Mouse (Mus musculus) forelimb bud, embryonic 11.5 days (tissue): Measurements from ENCODE around the gene Mrps17.
"Not testable (repeated sequence)": the region's sequence is repeated elsewhere in the genome, so short reads cannot be mapped to it uniquely, and the experiment has no call there.

Experiments used
- DNase-seq: peaks from one replicate; pipeline ENCODE4 v3.0.0-alpha.2; 2012; ENCODE audit warnings: low read depth, low spot score

The Mrps17 gene

DNA sequence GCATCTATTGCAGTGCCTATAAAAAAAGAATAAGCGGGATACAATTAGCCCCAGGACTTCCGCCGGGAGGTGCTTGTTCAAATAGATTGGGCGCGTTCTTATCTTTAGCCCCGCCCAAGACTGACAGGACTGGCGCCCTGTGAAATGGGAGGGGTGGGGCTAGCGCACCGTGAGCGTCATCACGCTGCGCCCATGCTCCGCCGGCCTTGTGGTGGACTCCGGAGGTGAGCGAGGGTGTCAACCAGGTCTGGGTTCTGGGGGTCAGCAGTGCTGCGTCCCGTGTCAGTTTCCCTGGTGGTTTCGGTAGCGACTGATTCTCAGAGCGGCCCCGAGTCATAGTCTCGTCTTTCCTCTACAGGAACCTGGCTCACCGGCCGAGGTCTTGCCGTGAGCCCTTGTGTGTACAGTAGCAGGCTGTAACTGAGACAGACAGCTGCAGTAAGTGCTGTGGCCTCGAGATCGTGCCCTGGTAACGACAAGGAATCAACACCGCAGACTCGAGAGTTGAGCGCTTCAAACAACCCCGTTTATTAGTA, at the start of gene Mrps17:
TSS of gene Mrps17 (plus strand) at position 172 of the 536 bp plus-strand sequence.
- DNase-seq: peak; percentile 92

DNA sequence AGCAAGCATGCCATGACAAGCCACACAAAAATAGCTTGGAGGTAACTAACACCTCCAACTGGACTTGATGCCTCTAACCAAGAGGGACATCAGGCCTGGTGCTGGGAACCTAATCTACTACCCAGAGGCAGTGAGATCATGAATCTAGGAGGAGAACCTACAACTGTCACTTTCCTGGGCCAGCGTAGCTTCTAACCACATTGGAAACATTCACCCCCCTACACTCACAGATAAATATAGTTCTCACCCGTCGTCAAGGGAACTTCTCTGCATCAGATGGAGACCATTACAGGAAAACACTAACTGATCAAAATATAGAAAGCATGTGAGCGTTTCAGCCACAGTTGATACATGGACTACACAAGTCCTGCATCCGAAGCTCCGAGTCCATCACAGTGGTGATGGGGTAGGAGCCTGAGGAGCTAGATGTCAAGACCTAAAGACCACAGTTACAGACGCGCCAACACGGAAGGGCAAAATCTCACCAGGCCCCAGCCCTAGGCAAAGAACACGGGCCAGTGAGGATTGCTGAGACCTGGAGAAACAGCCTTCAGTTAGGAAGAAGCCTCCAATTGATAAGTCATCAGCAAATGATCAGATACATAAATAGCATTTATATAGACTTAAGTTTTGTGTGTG, 48.9 kb upstream of the Mrps17 start:
- no peak for DNase-seq

DNA sequence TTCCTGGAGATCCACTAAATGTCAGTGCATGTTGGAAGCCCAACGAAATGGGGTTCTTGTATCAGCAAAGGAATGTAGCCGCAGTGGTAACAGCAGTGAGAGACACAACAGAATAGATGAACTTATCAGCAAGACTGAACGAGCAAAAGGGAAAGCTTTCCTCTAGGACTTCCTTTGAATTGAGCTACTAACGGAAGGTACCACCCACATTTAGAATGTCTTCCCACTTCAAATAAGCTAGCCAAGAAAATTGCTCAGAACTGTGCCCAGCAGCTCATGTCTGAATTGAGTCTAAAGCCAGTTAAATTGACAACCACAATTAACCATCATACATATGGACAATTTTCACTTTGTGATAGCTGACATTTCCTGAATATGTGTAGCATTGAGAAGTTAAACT, 47.4 kb upstream of the Mrps17 start:
- no peak for DNase-seq

DNA sequence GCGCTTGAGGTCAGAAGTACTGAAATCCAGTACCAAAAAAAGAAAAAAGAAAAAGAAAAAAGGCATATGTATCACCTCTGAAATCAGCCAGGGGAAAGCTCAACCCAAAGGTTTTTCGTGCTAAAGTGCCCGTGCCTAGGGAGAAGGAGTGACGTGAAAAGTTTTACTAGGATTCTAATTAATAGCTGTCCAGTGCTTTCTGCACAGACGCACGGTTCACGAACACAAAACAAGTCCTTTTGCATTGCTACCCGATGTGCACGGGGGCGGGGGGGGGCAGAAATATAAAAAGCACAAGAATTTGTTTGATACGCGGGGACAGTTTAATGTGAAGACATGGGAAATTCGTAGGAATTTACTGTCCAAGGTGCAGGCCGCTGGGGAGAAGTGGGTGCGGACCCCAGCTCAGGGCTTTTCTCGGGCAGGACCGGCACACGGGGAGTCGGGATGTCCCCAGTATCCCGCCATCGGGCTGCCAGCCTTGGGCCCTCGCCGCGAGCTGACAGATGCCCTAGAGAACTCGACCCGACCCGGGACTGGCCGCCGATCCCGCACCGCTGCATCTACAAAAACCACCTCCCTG, 45.8 kb upstream of the Mrps17 start:
- no peak for DNase-seq

DNA sequence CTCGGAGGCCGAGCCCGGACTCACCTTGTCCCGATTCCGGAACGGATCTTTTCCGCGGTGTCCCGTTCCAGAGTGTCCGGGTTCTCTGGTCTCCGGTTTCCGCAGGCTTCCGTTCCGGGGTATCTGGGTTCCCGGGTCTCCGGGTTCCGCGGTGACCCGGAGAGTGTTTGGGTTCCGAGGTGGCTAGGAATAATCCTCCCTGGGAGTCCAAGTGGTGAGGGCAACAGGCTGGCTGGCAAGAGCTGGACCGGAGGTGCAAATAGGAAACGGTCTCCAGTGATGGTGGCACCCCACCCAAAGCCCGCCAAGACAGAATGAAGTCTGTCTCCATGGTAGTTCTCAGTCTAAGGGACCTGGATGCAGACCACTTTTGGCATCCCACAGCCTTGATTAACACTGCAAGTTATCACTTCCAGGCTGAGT, 45.2 kb upstream of the Mrps17 start, which contains the start of gene Zfp11:
TSS of gene Zfp11 (minus strand) at position 64 of the 423 bp plus-strand sequence.
- DNase-seq: peak; percentile 84

DNA sequence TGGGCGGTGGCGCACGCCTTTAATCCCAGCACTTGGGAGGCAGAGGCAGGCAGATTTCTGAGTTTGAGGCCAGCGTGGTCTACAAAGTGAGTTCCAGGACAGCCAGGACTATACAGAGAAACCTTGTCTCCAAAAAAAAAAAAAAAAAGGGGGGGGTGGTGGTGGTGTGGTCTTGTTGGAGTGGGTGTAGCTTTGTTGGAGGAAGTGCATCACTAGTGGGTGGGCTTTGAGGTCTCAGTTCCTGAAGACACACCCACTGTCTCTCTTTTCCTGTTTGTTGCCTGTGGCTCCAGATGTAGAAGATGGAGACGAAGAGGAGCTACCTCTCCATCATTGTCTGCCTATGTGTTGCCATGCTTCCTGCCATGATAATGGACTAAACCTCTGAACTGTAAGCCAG, 30.2 kb upstream of the Mrps17 start:
- not testable (repeated sequence) for DNase-seq

DNA sequence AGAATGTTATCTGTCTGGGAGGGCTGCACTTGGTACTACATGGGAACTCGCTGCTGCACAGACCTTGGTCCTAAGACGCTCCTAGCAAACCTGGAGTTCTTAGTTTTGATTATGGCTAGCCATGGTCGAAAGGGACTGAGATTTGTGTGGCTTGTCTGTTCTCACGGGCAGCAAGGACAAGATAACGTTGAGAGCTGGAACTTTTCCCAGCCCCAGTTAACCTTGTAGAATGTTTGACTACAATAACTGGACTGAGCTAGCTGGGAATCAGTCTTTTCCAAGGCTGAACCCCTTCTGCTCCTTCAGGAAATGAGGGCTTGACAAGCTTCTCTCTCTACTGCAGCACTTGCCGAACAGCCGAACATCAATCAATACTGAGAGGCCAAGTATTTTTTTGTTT, 27.7 kb upstream of the Mrps17 start:
- no peak for DNase-seq

DNA sequence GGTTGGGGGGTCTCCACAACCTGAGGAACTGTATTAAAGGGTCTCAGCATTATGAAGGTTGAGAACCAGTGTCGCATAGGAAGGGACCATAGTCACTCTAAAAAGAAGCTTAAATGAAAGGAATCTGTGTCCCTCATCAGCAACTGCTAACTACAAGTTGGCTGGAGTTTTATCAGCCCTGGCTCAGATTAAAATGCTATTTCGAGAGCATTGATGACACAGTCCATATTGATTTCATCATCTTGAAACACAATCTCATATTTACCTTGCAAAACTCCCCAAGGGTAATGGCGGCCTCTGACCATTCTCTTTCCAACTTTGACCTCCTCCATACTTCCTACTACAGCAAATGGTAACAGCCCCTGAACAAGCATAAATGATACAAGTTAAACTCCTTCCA, 24.8 kb upstream of the Mrps17 start:
- no peak for DNase-seq

DNA sequence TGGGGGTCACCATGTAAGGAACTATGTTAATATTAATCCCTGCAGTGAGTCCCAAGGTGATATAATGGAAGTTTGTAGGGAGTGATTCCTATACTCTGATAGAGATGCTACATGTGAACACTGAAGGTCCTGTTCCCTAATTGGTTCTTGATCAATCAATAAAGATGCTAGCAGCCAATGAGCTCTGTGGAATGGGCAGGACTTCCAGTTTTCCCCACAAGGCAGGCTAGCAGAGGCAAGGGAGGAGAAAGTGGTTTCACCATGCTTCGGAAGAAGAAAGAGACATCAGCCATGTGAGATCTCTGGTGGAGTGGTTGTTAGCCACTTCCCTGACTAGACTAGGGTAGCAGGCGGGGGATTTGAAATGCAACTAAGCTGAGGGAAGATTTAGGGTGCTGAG, 14.8 kb upstream of the Mrps17 start:
- DNase-seq: no peak

DNA sequence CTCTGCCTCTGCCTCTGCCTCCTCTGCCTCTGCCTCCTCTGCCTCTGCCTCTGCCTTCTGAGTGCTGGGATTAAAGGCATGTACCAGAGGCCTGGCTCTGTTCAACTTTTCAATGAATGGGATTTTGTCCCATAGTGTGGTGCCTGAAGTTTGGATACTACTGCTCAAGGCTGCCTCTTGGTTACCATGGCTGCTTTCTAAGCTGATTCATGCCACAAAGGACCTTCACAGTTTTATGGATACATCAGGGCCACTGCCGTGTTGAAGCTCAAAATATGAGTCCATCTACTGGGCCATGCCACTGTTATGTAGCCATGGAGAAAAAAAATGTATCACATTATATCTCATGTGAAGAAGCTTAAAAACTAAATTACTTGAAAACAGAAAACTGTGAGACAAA, 13.6 kb upstream of the Mrps17 start:
- DNase-seq: no peak

DNA sequence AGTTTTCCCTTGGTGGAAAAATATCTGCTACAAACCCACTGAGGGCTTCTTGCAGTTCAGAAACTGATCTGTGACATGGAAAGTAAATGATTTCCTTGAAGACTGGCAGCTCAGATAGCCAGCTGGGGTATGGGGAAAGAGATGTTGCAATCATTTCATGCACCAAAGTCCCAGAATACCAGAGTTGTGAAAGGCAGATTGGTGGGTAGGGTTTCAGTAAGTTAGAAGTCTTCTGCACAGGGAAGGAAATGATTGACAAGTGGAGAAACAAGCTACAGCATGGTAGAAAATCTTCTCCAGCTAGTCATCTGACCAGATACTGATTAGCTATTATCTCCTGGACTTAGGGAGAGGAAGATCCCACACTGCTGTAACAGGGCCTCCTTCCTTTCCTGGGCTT, 11.9 kb upstream of the Mrps17 start:
- DNase-seq: no peak

DNA sequence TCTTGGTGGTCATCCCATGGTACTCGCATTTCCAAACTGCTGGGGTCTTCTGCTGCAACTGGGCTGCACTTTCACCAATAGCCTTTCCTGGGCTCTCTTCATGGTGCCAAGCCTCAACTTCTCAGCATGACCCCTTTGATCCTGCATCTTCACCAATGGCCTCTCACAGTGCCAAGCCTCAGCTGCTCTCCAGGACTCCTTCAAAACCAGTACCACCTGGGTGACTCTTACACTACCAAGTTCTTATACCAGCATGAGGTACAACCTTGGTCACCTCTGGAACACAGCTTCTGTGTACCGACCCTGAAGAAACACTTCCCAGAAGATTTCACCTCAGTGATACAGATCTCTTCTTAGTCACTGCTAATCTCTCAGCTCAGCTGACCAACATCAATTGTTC, 6.9 kb upstream of the Mrps17 start, which contains the start of gene Sept14:
TSS of gene Sept14 (minus strand) at position 101 of the 400 bp plus-strand sequence.
- DNase-seq: no peak

DNA sequence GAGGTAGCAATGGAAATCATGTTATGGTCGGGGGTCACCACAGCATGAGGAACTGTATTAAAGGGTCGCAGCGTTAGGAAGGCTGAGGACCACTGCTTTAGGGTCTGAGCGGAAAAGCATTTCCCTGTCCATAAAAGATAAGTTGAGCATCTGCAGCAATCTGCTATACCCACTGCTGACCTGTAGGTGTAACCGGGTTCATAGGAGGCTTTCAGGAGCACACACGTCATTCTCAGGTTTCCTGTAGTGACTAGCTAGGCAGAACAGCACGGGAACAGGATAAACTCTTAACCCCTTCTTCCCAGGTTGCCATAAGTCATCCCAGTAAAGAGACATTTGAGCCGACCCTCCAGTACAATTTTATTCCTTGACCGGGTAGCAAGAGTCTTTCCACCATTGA, 1.7 kb downstream of the Mrps17 start:
- DNase-seq: no peak

DNA sequence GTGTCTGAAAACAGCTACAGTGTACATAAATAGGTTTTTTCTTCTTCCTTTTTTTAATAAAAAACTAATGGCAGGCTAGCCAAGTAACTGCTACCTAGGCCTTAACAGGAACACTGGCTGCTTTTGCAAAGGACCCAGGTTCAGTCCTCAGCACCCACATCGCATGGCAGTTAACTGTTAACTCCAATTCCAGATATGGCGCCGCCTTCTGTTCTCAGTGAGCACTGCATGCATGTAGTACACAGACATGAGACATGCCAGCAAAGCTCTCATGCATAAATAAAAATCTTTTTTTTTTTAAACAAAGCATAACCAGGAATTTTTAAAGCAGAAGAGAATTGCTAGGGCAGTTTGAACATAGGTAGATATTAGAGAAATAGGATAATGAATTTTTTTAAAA, 4.9 kb downstream of the Mrps17 start:
- no peak for DNase-seq

DNA sequence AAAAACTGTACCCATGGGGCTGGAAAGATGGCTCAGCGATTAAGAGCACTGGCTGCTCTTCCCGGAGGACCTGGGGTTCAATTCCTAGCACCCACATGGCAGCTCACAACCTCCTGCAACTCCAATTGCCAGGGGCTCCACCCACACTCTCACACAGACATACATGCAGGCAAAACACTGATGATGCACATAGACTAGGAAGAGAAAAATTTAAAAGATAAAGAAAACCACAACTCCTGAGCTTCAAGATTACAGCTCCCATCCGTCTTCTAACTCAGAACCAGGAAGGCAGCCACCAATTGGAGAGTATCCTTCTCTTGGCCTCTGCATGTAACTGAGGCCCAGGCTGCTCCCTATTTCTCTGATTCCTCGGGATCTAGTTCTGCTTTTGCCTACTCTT, 9.0 kb downstream of the Mrps17 start:
- DNase-seq: no peak

DNA sequence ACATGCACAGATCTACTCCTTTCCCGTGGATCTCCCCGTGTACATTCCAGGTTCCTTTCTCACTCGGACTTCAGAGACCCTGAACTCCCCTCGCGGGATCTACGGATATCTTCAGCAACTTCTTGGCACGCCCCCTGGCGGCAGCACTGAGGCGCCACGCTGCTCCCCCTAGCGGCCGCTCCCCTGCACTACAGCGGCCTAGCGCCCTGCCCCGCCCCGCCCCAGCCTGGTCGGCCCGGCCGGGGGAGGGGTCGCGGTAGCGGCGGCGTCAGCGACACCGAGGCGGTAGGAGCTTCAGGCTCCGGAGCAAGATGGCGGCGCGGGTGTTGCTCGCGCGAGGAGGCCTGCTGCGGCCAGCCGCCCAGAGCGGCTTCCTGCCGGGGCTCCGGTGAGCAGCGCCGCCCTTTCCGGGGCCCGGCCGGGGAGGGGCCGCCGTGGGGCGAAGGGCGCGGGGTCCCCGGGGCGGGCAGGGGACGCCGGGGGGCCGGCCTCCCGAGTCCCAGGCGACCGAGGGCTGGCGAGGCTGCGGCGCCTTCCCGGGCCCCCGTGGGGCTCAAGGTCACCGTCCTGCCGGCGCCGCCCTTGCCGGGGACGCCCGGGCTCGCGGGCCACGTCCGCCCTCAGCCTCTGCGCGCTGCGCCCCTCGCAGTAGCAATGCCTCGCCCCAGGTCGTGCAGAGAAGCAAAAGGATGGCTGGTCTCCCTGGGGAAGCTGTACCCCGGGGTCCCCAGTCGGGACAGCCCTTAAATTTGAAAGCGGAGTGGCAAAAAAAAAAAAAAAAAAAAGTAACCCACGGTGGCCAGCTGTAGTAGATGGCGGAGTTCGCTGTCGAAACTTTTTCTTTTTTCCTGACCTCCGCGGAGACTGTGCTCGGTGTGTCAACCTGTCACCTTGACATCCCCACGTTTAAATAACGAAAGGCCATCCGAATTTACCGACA, 9.8 kb downstream of the Mrps17 start, which contains the start of gene Nipsnap2:
TSS of gene Nipsnap2 (plus strand) at position 230 of the 940 bp plus-strand sequence.
- peak; percentile 90 for DNase-seq

DNA sequence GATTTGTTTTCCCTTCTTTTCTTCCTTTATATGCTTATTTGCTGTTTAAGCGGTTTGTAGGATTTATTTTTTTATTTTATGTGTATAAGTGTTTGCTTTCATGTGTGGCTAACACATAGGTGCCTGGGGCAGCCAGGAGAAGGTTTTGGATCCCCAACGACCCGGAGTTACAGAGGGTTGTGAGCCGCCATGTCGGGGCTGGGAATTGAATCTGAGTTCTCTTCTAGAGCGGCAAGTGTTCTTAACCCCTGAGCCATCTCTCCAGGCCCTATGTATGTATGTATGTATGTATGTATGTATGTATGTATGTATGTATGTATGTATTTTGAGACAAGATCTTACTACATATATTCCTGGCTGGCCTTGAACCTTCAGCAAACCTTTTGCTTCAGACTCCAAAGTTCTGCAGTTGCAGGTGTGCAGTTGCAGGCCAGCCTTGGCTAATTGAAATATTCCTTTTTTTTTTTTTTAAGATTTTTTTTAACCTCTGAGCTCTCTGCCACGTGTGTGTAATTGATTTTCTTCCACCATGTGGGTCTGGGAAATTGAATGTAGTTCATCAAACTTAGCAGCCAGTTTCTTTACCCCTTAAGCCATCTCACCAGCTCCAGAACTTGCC, 10.6 kb downstream of the Mrps17 start:
- DNase-seq: peak; percentile 16

DNA sequence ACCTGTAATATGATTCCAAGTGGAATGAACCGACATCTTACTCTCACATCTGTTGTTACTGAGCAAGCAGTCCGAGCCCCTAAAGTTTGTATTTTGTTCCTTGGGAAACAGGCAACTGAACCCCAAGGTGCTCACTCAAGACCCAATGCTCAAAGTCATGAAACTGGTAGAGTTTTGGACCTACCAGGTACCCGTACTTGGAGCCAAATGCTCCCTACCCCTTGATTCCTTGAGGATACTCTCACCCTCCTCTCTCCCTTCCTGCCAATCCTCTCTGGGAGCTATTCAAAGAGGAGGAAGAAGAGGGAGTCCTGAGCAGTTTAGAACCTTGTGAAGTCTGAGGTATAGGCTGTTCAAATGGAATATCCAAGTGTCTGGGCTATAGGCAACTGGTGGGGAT, 11.5 kb downstream of the Mrps17 start:
- no peak for DNase-seq

DNA sequence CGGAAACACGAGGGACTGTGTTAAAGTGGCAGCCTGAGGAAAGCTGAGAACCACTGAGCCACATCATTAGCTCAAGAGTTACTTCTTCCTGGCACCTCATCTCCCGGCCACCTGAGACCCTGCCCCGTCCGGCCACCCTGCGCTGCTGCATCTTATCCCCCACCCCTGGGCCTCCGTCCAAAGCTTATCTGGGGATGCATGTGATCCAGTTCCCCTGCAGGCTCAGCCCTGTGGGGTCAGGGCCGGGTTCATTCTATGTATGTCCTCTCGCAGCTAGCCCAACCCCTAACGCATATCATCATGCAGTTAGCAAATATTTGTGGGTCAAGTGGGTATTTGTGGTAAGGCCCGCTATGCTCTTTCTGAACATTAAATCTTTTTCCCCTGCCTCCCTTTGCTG, 14.0 kb downstream of the Mrps17 start:
- no peak for DNase-seq

DNA sequence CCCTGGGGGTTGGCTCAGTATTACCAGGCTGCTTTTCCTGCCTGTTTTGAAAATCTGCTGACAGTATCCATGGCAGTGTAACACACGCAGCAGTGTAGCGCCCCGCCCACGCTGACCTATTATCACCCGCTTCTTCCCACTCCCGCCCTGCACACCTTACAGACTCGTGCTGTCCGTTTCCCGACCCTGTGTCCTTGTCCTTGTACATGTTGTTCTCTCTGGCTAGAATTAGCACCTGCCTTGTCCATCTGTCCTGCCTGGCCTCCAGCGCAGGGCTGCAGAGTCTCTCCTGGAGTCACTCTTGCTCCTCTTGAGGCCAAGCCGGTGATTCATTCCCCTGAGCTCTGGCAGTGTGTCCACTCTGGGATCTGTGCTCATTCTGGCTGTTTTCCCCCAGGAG, 15.0 kb downstream of the Mrps17 start:
- DNase-seq: no peak

DNA sequence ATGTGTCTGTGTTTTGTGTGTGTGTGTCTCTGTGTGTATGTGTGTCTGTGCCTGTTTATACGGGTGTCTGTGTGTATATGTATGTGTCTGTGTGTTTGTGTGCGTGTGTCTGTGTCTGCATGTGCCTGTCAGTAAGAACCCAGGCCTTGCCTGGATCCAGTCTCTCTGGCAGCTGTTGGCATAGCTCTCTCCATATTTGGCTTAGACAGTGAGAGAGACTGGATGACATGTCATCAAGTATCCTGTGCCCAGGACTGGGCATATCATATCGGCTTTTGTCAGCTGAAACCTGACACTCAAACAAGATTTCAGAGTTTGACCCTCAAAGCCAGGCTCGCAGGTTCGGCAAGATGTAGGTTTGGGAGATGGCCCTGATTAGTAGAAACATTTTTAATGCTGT, 15.7 kb downstream of the Mrps17 start:
- no peak for DNase-seq

DNA sequence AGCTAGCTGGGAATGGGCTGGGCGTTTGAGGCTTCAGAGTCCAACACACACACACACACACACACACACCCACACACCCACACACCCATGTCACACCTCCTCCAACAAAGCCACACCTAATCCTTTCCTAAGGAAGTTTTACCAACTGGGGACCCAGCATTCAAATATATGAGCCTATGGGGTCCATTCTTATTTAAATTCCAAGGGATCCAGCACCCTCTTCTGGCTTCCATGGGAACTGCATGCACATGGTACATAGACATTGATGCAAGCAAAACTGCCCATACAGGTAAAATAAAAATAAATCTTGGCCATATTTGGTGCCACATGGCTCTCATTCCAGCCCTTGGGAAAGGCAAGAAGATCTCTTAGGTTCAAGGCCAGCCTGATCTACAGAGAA, 25.7 kb downstream of the Mrps17 start:
- no peak for DNase-seq
